8 mouse cellular contexts compared by ENCODE assay signal in genomic region chr11:106391546-106392188, GRCm38 (mm10). TPM values are rescaled to one million over a fixed set of nuclear protein-coding genes. Genes with fewer than 3 reads are reported as not detected.
DNase-seq lines count a peak whose midpoint lies in the region; ATAC-seq and TF ChIP-seq lines count a peak whose summit lies in the region.

No protein-coding gene starts in this region.

- H3K79me2 ChIP-seq in C2C12 (ENCODE audit: control insufficient read depth, insufficient read depth), result no peaks in the 10 kb centered on the region
- no peaks in the 10 kb centered on the region for H3K79me2 ChIP-seq in myocyte (ENCODE audit: control insufficient read depth, insufficient read depth)

- no peak overlapping the region for H3K4me2 ChIP-seq in kidney, embryonic 16.5 days (replicated peaks; ENCODE audit: low read depth, low read length)
- no peak overlapping the region for H3K4me2 ChIP-seq in myocyte (ENCODE audit: low read depth)

- no peak overlapping the region for H3K4me3 ChIP-seq in C2C12 (ENCODE audit: insufficient read depth, poor library complexity, severe bottlenecking)
- no peak overlapping the region for H3K4me3 ChIP-seq in embryonic facial prominence, embryonic 10.5 days
- no peak overlapping the region for H3K4me3 ChIP-seq in kidney, embryonic 16.5 days (ENCODE audit: low read length)
- no peak overlapping the region for H3K4me3 ChIP-seq in myocyte

- no peak overlapping the region for H3K27ac ChIP-seq in embryonic facial prominence, embryonic 10.5 days (replicated peaks)
- H3K27ac ChIP-seq in kidney, embryonic 16.5 days (ENCODE audit: low read length), result no peak overlapping the region

- TF ChIP-seq CTCF in C2C12 (IDR thresholded peaks at IDR 0.05; ENCODE audit: control insufficient read depth, insufficient read depth, insufficient read length), result peak; percentile 69

- H3K36me3 ChIP-seq in C2C12 (ENCODE audit: control insufficient read depth, insufficient read depth), result peaks cover 8% of the 10 kb centered on the region
- H3K36me3 ChIP-seq in embryonic facial prominence, embryonic 10.5 days (replicated peaks), result no peaks in the 10 kb centered on the region
- no peaks in the 10 kb centered on the region for H3K36me3 ChIP-seq in kidney, embryonic 16.5 days (ENCODE audit: insufficient read depth, low read length)
- peaks cover 6% of the 10 kb centered on the region for H3K36me3 ChIP-seq in myocyte (ENCODE audit: control insufficient read depth, insufficient read depth)

- H3K27me3 ChIP-seq in C2C12 (ENCODE audit: control insufficient read depth, insufficient read depth, insufficient read length) (no peaks in the 10 kb centered on the region), myocyte (ENCODE audit: control insufficient read depth, insufficient read depth, insufficient read length) (no peaks in the 10 kb centered on the region)
- H3K27me3 ChIP-seq in embryonic facial prominence, embryonic 10.5 days (replicated peaks; ENCODE audit: low read depth, poor library complexity, severe bottlenecking), result no peaks in the 10 kb centered on the region
- no peaks in the 10 kb centered on the region for H3K27me3 ChIP-seq in kidney, embryonic 16.5 days (ENCODE audit: insufficient read depth, low read length)

- H3K9ac ChIP-seq in kidney, embryonic 16.5 days (replicated peaks; ENCODE audit: low read length), result no peak overlapping the region

- ATAC-seq in kidney, embryonic 16.5 days (ENCODE audit: low FRiP score, low TSS enrichment), result peak; percentile 78

- no peaks in the 10 kb centered on the region for H3K9me3 ChIP-seq in embryonic facial prominence, embryonic 10.5 days
- H3K9me3 ChIP-seq in kidney, embryonic 16.5 days (ENCODE audit: low read length), result no peaks in the 10 kb centered on the region

- peak; percentile 32 for TF ChIP-seq POLR2A in myocyte (IDR thresholded peaks at IDR 0.05; ENCODE audit: insufficient read length, low read depth)

- peak; percentile 79 for DNase-seq in adrenal gland, postnatal 14 days
- DNase-seq in embryonic facial prominence, embryonic 10.5 days (ENCODE audit: low spot score), result peak; percentile 76
- DNase-seq in heart, adult 8-10 months (ENCODE audit: low spot score), result peak; percentile 81
- peak; percentile 74 for DNase-seq in liver
- DNase-seq in spleen, postnatal 4 days (ENCODE audit: low spot score in 2 of 2), result peak; percentile 72 to 85

- no peaks in the 10 kb centered on the region for H3K79me3 ChIP-seq in C2C12 (ENCODE audit: low read depth)

- H3K4me1 ChIP-seq in embryonic facial prominence, embryonic 10.5 days, result peaks cover 18% of the 10 kb centered on the region
- H3K4me1 ChIP-seq in kidney, embryonic 16.5 days (ENCODE audit: insufficient read depth, low read length), result peaks cover 26% of the 10 kb centered on the region

- no peak overlapping the region for H3ac ChIP-seq in C2C12 (ENCODE audit: control insufficient read depth, insufficient read length, low read depth)
- H3ac ChIP-seq in myocyte (ENCODE audit: control insufficient read depth, insufficient read length), result no peak overlapping the region

- 34% methylated on average over 6 of the region's 6 CpGs for WGBS in embryonic facial prominence, embryonic 10.5 days
- 27% methylated on average over 6 of the region's 6 CpGs for WGBS in kidney, embryonic 16.5 days

TF ChIP-seq in C2C12, 6 proteins besides CTCF, POLR2A, EP300 and RAD21:
- TF ChIP-seq MAX (IDR thresholded peaks at IDR 0.05) (no peak), MYOG (IDR thresholded peaks at IDR 0.05; ENCODE audit: control insufficient read depth, extremely low read depth, insufficient read length) (no peak), USF1 (IDR thresholded peaks at IDR 0.05; ENCODE audit: low read depth) (no peak), MYOD1 (IDR thresholded peaks at IDR 0.05; ENCODE audit: control insufficient read depth, insufficient read length, low read depth) (no peak)

TF ChIP-seq in myocyte, 11 proteins besides CTCF, POLR2A, EP300 and RAD21:
- TF ChIP-seq POLR2AphosphoS2 (IDR thresholded peaks at IDR 0.05; ENCODE audit: insufficient read length, low read depth) (peak; percentile 93), CEBPB (IDR thresholded peaks at IDR 0.05; ENCODE audit: insufficient read depth, poor library complexity, severe bottlenecking) (no peak), USF1 (IDR thresholded peaks at IDR 0.05; ENCODE audit: low read depth) (no peak)

RNA-seq across cellular contexts. Expression of gene Icam2, which starts 3.8 kb away (rescaled TPM):
- polyA plus RNA-seq in C2C12 (2012; fragmentation: generic; extraction: Trizol) (not detected), myocyte (2012; fragmentation: generic; extraction: Trizol) (not detected)
- total RNA-seq in adrenal gland, postnatal 14 days (2021), result 24.6 and 27.6 TPM in 2 replicates
- 16.9 and 20.6 TPM in 2 replicates for polyA plus RNA-seq in embryonic facial prominence, embryonic 10.5 days (2016; fragmentation: Nextera tagmentation; extraction: Ambion mirVana)
- total RNA-seq in heart, adult 8-10 months (2022), result 10 to 100 TPM; 15.6 to 28.2 (median 21.5) TPM
- polyA plus RNA-seq in kidney, embryonic 16.5 days (2015; fragmentation: Nextera tagmentation; extraction: Ambion mirVana), result 87.8 and 95.9 TPM in 2 replicates

RNA-seq across cellular contexts. Expression of gene Prr29, which starts 26.4 kb away (rescaled TPM):
- not detected for polyA plus RNA-seq in C2C12 (2012; fragmentation: generic; extraction: Trizol)
- total RNA-seq in adrenal gland, postnatal 14 days (2021), result not detected in 2 replicates
- polyA plus RNA-seq in embryonic facial prominence, embryonic 10.5 days (2016; fragmentation: Nextera tagmentation; extraction: Ambion mirVana), result not detected in 2 replicates
- 1 to 10 TPM in 3 of 4 experiments, under 1 TPM in 1; 0.75 to 1.8 (median 1.5) TPM for total RNA-seq in heart, adult 8-10 months (2022)
- polyA plus RNA-seq in kidney, embryonic 16.5 days (2015; fragmentation: Nextera tagmentation; extraction: Ambion mirVana), result 0.36 and 0.39 TPM in 2 replicates
- 0.32 TPM for polyA plus RNA-seq in myocyte (2012; fragmentation: generic; extraction: Trizol)

RNA-seq across cellular contexts. Expression of gene Scn4a, which starts 38.6 kb away (rescaled TPM):
- polyA plus RNA-seq in C2C12 (2012; fragmentation: generic; extraction: Trizol), result 0.02 TPM
- total RNA-seq in adrenal gland, postnatal 14 days (2021), result 0.44 and 0.49 TPM in 2 replicates
- 0.04 and 0.10 TPM in 2 replicates for polyA plus RNA-seq in embryonic facial prominence, embryonic 10.5 days (2016; fragmentation: Nextera tagmentation; extraction: Ambion mirVana)
- total RNA-seq in heart, adult 8-10 months (2022), result 10 to 100 TPM; 23.9 to 46.8 (median 31.4) TPM
- polyA plus RNA-seq in kidney, embryonic 16.5 days (2015; fragmentation: Nextera tagmentation; extraction: Ambion mirVana), result 0.41 and 0.47 TPM in 2 replicates
- polyA plus RNA-seq in myocyte (2012; fragmentation: generic; extraction: Trizol), result 15.3 TPM

Comparison
In these comparisons a context has a peak if more than half of its experiments do, and no peak if none do; other contexts are left out.
1. RNA of gene Icam2, which starts 3.8 kb away (polyA plus RNA-seq): 87.8 to 95.9 TPM in kidney, embryonic 16.5 days and 16.9 to 20.6 TPM in embryonic facial prominence, embryonic 10.5 days; not detected in myocyte (single experiment) and not detected in C2C12 (single experiment); every median in the first group is over 10 times any median in the second.
2. RNA of gene Scn4a, which starts 38.6 kb away (polyA plus RNA-seq): 15.3 TPM in myocyte (single experiment); 0.41 to 0.47 TPM in kidney, embryonic 16.5 days, 0.04 to 0.10 TPM in embryonic facial prominence, embryonic 10.5 days and 0.02 TPM in C2C12 (single experiment); every median in the first group is over 10 times any median in the second.
3. Peak in every context shown above with its lines, with median percentiles within 50 percentile points of each other: DNase-seq.